Mouse (Mus musculus): ENCODE measurements around the gene Met.

Met gene

DNA sequence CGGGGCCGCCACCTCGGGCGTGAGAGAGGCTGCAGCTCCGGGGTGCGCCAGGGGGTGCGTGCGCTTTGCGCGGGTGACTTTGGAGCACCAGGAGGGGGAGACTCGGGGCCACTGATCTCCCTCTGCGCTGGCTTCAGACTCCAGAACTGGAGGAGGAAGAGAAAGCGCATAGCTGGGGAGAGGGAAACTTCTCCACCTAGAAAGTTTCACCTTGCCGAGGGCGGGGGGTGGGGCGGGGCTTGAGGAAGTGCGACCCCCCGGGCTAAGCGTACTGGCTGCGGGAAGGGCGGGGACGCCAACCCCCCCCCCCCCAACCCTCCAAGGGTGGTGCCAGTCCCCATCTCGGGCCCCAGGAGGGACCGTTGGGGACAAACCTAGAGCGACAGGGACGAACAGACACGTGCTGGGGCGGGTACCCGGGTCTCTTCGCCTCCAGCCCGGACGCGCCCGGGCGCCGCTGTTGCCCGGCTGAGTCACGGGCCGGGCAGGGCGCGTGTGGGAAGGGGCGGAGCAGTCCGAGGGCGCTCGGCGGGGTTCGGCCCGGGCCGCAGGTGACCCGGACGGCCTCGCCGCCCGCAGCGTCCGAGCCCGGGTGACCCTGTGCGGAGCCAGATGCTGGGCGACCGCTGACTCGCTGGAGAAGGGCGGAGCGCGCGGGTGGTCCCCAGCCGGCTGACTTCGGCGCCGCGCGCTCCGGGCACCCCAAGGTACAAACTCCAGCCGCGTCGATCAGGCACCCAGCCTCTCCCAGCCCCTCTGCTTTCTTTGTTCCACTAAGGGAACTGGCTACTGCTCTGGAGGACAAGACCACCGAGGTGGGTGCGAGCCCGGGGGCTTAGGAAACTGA, at the start of gene Met:
Gene Met, plus strand, starts transcription at position 367 of the 847 bp plus-strand sequence.
- no peak for DNase-seq

GRCm38 (mm10) chr6:17418226-17418625, 45.4 kb upstream of the Met start:
- no peak for DNase-seq

- no peak for DNase-seq
Observed at GRCm38 (mm10) chr6:17422432-17422831, 41.2 kb upstream of the Met start.

GRCm38 (mm10) chr6:17429041-17429440, 34.6 kb upstream of the Met start:
- no peak for DNase-seq

DNA sequence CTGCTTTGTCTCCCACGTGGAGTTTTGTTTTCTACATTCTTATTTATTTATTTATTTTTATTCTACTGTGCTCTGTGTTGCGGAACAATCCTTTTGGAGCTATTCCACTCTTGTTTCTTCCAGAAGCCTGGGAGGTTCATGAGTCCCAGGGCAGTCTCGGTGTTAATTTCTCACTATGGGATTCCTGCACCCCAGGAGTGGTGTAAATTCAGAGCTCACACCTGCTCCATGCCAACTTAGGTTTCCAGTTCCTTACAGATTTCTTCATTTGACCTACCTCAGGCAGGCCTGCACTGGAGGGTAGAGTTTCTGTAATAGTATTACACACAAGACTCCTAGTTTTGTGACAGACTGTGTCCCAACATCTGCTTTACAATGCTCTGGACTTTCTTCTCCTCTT, 34.0 kb upstream of the Met start:
- no peak for DNase-seq

DNA sequence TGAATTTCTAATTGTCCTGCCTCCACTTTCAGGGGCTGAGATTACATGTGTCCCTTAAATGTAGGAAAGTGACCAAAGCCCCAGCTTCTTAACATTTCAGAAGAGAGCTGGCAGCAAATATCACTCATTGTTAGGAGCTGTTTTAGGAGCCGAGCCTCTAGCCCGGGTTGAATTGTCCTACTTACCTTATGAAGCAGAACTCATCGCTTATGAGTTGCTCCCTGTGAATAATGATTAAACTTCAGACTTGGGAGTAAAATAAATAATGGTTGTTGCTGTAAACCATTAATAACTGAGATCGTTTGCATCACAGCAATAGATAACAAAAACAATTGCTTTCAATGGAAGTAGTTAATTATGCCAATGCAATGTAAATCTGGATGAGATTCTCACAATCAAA, 20.3 kb upstream of the Met start:
- DNase-seq: no peak

GRCm38 (mm10) chr6:17451305-17451704, 12.3 kb upstream of the Met start:
- no peak for DNase-seq

GRCm38 (mm10) chr6:17455116-17455515, 8.5 kb upstream of the Met start:
- no peak for DNase-seq

GRCm38 (mm10) chr6:17459561-17459960, 4.0 kb upstream of the Met start:
- DNase-seq: no peak

GRCm38 (mm10) chr6:17461435-17461834, 2.2 kb upstream of the Met start:
- no peak for DNase-seq

GRCm38 (mm10) chr6:17464281-17465025, 853 bp downstream of the Met start:
- no peak for DNase-seq

- no peak for DNase-seq
Observed at GRCm38 (mm10) chr6:17466526-17466925, 2.9 kb downstream of the Met start.

GRCm38 (mm10) chr6:17468993-17469392, 5.4 kb downstream of the Met start:
- no peak for DNase-seq

DNA sequence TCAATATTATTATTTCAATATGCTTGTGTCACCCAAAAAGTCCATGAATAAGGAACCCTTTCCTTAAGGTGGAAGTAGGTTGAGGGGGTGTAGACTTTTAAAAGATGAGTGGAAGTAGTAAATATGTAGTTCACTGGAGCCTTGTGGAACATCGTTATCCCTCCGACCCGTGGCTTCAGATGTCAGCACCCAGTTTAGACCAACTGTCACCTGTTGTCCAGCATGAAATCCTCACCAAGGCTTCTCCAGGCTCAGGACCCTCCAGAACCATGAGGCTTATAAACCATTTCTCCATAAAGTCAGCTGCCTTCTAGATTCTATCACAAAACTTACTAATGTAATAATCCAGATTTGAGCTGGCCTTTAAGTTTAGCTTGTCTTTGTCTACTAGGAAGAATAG, 9.5 kb downstream of the Met start:
- no peak for DNase-seq

DNA sequence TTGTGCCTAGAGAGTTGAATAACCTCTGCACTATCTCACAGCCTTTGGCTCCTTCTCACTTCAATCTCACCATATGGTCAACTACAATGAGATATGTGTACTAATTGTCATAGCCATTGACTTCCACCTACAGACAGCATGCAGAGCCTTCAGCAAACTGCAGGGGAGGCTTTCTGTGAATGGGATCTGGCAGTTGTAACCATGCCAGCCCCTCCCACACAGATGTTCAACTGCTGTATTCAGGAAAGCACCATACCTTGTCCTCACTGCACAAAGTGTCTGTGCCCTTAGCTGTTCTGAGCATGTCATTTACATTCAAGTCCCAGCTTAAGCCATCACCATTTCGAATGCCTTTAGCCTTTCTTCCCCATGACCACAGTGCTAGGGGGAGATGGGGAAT, 14.2 kb downstream of the Met start:
- no peak for DNase-seq

- no peak for DNase-seq
Observed at GRCm38 (mm10) chr6:17478252-17478651, 14.7 kb downstream of the Met start.

- DNase-seq: no peak
Observed at GRCm38 (mm10) chr6:17478838-17479570, 15.4 kb downstream of the Met start.

- DNase-seq: no peak
Observed at GRCm38 (mm10) chr6:17481068-17481467, 17.5 kb downstream of the Met start.

GRCm38 (mm10) chr6:17485244-17485643, 21.6 kb downstream of the Met start:
- no peak for DNase-seq

- DNase-seq: no peak
Observed at GRCm38 (mm10) chr6:17485782-17486181, 22.2 kb downstream of the Met start.

DNA sequence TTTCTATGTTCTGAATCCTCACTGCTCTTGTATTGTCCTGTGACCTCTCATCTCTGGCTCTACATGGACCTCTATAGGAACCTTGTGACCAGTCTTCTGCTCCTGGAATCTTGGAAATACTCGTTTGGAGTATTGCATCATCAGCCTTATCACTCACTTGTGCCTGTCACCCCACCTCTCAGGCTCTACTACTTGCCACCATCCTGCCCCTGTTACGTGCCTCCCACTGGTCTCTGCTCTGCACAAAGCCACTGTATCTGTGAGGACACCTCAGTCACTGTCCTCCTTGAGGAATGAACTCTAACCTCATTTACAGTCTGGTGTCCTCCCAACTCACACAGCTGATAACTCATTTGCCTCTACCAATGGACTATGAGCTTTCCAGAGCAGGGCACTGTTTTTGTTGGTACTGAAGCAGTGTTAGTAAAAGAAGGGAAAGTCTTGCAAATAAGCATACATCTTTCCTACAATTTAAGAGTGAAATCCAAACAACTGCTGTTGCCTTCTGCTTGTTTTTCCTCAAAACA, 24.8 kb downstream of the Met start:
- DNase-seq: no peak

- no peak for DNase-seq
Observed at GRCm38 (mm10) chr6:17490786-17491185, 27.2 kb downstream of the Met start.

DNA sequence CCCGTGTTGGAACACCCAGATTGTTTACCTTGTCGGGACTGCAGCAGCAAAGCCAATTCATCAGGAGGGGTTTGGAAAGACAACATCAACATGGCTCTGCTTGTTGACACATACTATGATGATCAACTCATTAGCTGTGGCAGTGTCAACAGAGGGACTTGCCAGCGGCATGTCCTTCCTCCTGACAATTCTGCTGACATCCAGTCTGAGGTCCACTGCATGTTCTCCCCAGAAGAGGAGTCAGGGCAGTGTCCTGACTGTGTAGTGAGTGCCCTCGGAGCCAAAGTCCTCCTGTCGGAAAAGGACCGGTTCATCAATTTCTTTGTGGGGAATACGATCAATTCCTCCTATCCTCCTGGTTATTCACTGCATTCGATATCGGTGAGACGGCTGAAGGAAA, 27.9 kb downstream of the Met start:
- DNase-seq: no peak

Measured in cerebellum, adult 18-20 months (tissue).